Mouse (Mus musculus): ENCODE results near the gene Dram1.

DNA sequence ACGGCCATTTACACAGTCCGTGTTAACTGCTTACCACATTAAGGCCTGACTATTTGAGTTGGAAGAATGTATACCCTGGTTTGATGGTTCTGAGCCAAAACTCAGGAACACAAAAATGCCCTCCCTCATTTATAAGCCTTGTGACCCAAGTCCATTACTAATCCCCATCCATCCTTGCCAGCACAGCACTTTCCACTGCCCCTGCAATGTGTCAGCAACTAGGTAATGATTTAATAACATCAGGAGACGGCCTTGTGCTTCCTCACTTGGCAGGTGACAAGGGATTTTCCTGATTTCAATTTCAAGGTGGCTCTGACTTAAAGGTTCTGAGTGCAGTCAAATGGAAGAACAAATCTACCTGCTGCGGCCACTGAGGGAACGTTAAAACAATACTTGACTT is 64.0 kb downstream of the Dram1 start:
- TF ChIP-seq CTCF (IDR thresholded peaks at IDR 0.05; ENCODE audit: extremely low read depth, insufficient read depth, low read length), result no peak
- TF ChIP-seq POLR2A (IDR thresholded peaks at IDR 0.05; ENCODE audit: extremely low read depth, insufficient read depth, low read length), result no peak
